Mouse (Mus musculus): Measurements from ENCODE around the gene Prss42. TPM values are rescaled to one million over a fixed set of nuclear protein-coding genes. Genes with fewer than 3 reads are reported as not detected.

Prss42 gene
- polyA plus RNA-seq (2015; fragmentation: Nextera tagmentation; extraction: Ambion mirVana) = not detected in 2 replicates

- H3K4me1 ChIP-seq (replicated peaks; ENCODE audit: control insufficient read depth, insufficient read depth, low read length) = no peaks in the 10 kb centered on the region
- H3K27ac ChIP-seq (ENCODE audit: low read length) = no peak within 1 kb of the TSS
- no peaks in the 10 kb centered on the region for H3K36me3 ChIP-seq (ENCODE audit: control insufficient read depth, insufficient read depth)
- no peaks in the 10 kb centered on the region for H3K9me3 ChIP-seq (ENCODE audit: control insufficient read depth, low read length)
- H3K4me2 ChIP-seq (ENCODE audit: low read length) = no peak within 1 kb of the TSS
- no peak for ATAC-seq
- 92% methylated on average over 14 of the region's 14 CpGs for WGBS
- no peaks in the 10 kb centered on the region for H3K27me3 ChIP-seq (replicated peaks; ENCODE audit: control insufficient read depth, insufficient read depth, low read length)
- H3K9ac ChIP-seq (replicated peaks; ENCODE audit: low read depth, low read length) = no peak within 1 kb of the TSS
- no peak within 1 kb of the TSS for H3K4me3 ChIP-seq (replicated peaks; ENCODE audit: low read length)
These were observed at the start of gene Prss42 for GRCm38 (mm10) chr9:110797866-110798265. TSS of gene Prss42 (plus strand) at chr9:110798166.

DNA sequence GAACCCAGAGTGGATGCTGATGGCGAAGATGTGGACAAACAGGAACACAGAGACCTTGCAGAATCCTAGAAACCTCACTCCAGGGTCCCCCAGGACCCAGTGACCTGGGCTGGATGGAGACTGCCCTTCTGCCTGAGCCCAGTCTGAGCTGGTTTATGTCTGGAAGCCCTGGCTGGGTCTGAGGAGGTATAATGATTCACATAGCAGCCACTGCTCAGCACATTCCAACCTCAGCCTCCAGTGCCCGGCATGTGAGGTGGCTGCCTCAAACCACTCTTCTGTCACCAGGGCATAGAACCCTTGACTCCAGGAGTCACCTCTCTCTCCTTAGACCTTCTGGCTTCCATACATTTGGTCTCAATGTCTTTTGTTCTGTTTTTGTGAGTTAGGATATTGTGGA lies 49.5 kb upstream of the Prss42 start:
- no peak for ATAC-seq
- no peaks in the 10 kb centered on the region for H3K9me3 ChIP-seq (ENCODE audit: control insufficient read depth, low read length)
- peaks cover 2% of the 10 kb centered on the region; the same call in 1 of the 2 replicates for H3K4me1 ChIP-seq (replicated peaks; ENCODE audit: control insufficient read depth, insufficient read depth, low read length)
- 64% methylated on average over 2 of the region's 2 CpGs for WGBS
- H3K27ac ChIP-seq (ENCODE audit: low read length) = no peak overlapping the region
- peaks cover 19% of the 10 kb centered on the region for H3K27me3 ChIP-seq (replicated peaks; ENCODE audit: control insufficient read depth, insufficient read depth, low read length)
- H3K4me2 ChIP-seq (ENCODE audit: low read length) = no peak overlapping the region
- no peak overlapping the region for H3K4me3 ChIP-seq (replicated peaks; ENCODE audit: low read length)
- no peak overlapping the region for H3K9ac ChIP-seq (replicated peaks; ENCODE audit: low read depth, low read length)
- H3K36me3 ChIP-seq (ENCODE audit: control insufficient read depth, insufficient read depth) = no peaks in the 10 kb centered on the region

DNA sequence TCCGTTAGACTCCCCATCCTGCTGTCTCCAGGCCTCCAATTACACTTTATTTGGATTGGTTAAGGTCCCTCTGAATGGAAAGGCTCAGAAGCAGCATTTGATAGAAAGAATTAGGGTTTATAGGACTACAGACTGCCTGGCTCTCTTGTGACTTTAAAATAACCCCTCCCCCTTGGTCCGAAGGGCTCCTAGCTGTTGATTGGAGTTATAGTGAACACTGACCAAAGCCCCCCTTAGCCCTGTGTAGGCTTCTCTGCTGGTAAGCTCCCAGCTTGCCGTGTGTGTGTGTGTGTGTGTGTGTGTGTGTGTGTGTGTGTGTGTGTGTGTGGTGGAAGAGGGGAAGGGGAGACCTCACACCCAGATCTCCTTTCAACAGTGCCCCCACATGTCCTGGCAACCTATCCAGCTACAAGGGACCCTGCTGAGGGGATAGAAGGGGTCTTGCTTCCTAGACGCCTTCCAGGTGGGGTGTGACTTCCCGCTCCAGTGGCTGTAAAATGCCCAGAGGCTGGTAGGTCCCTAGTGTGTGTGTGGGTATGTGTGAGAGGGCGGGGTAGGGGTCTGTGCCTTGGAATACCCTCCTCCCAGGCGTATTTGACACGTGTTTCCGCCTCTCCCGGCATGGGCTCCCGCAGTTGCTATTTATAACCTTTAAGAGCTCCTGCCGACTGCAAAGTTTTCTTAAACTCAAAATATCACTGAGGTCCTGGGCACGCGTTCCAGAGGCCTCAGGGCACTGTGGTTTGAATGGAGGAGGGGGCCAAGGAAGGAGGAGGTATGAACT lies 47.4 kb upstream of the Prss42 start:
- WGBS = 50% methylated on average over 14 of the region's 14 CpGs
- ATAC-seq = no peak

DNA sequence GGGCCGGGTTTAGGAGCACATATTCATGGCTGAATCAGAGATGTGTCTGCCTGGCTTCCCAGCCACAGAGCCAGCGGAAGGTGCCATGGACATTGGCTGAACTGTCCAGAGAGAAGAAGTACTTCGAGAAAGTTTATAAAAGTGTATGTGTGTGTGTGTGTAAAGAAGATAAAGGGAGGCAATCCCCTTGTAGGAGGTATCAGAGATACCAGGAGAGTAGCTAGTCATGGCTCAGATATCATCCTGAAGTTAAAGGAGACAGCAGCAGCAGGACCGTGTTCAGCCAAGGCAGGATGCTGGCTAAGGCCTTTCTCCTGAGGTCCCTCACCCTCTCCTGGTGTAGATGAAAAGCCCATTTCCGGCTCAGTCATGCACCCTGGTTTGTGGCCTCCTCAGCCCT lies 46.6 kb upstream of the Prss42 start:
- ATAC-seq = no peak
- WGBS = 92% methylated on average over 5 of the region's 5 CpGs
- no peak overlapping the region for H3K27ac ChIP-seq (ENCODE audit: low read length)
- no peak overlapping the region for H3K4me2 ChIP-seq (ENCODE audit: low read length)
- no peaks in the 10 kb centered on the region for H3K27me3 ChIP-seq (replicated peaks; ENCODE audit: control insufficient read depth, insufficient read depth, low read length)
- no peak overlapping the region for H3K9ac ChIP-seq (replicated peaks; ENCODE audit: low read depth, low read length)
- no peak overlapping the region for H3K4me3 ChIP-seq (replicated peaks; ENCODE audit: low read length)
- H3K4me1 ChIP-seq (replicated peaks; ENCODE audit: control insufficient read depth, insufficient read depth, low read length) = no peaks in the 10 kb centered on the region
- H3K36me3 ChIP-seq (ENCODE audit: control insufficient read depth, insufficient read depth) = no peaks in the 10 kb centered on the region
- no peaks in the 10 kb centered on the region for H3K9me3 ChIP-seq (ENCODE audit: control insufficient read depth, low read length)

More for the DNA sequence above, 47.4 kb upstream of the Prss42 start:
- no peak overlapping the region for H3K4me2 ChIP-seq (ENCODE audit: low read length)
- 0 out of 2 replicates have a peak, but pooled peaks cover 2% of the 10 kb centered on the region for H3K27me3 ChIP-seq (replicated peaks; ENCODE audit: control insufficient read depth, insufficient read depth, low read length)
- H3K9ac ChIP-seq (replicated peaks; ENCODE audit: low read depth, low read length) = no peak overlapping the region
- H3K36me3 ChIP-seq (ENCODE audit: control insufficient read depth, insufficient read depth) = no peaks in the 10 kb centered on the region
- H3K4me3 ChIP-seq (replicated peaks; ENCODE audit: low read length) = no peak overlapping the region
- no peaks in the 10 kb centered on the region for H3K9me3 ChIP-seq (ENCODE audit: control insufficient read depth, low read length)
- H3K27ac ChIP-seq (ENCODE audit: low read length) = no peak overlapping the region
- H3K4me1 ChIP-seq (replicated peaks; ENCODE audit: control insufficient read depth, insufficient read depth, low read length) = no peaks in the 10 kb centered on the region

DNA sequence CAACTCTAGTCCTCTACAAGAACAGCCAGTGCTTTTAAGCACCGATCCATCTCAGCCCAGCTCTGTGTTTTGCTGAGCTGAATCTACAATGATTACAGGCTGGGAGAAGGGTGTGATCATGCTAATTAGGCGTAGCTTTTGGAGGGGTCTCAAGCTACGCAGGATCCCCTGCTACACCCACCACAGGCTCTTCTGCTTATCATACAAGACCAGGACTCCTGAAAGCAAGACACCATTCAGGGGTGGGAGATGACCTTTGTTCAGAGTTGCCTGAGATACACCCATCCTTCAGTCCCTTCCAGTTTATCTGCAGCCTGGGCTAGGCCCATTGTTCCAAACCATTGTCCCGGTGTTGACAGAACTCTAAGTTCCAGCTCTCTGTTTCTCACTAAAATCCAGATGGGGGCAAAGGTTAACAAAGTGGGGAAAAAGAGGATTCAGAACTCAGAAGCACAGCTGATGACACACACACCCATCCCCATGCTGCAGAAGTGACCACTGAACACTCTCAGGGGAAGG lies 45.0 kb upstream of the Prss42 start:
- Histone ChIP-seq H3K4me3 (replicated peaks; ENCODE audit: low read length) (no peak overlapping the region), H3K4me2 (ENCODE audit: low read length) (no peak overlapping the region), H3K27ac (ENCODE audit: low read length) (no peak overlapping the region), H3K27me3 (replicated peaks; ENCODE audit: control insufficient read depth, insufficient read depth, low read length) (no peaks in the 10 kb centered on the region), H3K36me3 (ENCODE audit: control insufficient read depth, insufficient read depth) (no peaks in the 10 kb centered on the region), H3K4me1 (replicated peaks; ENCODE audit: control insufficient read depth, insufficient read depth, low read length) (no peaks in the 10 kb centered on the region), H3K9ac (replicated peaks; ENCODE audit: low read depth, low read length) (no peak overlapping the region), H3K9me3 (ENCODE audit: control insufficient read depth, low read length) (no peaks in the 10 kb centered on the region)
- 80% methylated on average over 4 of the region's 4 CpGs for WGBS
- no peak for ATAC-seq

DNA sequence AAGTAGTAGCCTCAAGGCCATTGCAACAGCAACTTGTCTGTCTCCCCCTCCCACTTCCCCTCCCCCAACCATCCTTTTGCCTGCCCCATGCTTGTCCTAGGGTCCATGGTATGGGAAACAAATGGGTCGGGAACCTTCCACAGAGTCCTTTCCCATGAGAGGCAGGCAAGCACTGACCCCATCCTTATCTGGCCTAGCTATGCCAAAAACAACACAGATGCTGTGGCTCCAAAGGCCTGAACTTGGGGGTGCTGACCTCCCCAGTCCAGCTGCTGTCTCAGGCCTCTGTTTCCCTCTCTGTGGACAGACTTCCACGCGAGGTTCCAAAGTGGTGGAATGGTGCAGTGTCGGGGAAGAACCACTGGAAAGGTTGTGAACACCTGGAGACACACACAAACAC lies 44.2 kb upstream of the Prss42 start:
- WGBS = 84% methylated on average over 4 of the region's 4 CpGs
- no peaks in the 10 kb centered on the region for H3K27me3 ChIP-seq (replicated peaks; ENCODE audit: control insufficient read depth, insufficient read depth, low read length)
- no peak overlapping the region for H3K4me3 ChIP-seq (replicated peaks; ENCODE audit: low read length)
- H3K9me3 ChIP-seq (ENCODE audit: control insufficient read depth, low read length) = no peaks in the 10 kb centered on the region
- no peak for ATAC-seq
- no peaks in the 10 kb centered on the region for H3K4me1 ChIP-seq (replicated peaks; ENCODE audit: control insufficient read depth, insufficient read depth, low read length)
- H3K9ac ChIP-seq (replicated peaks; ENCODE audit: low read depth, low read length) = no peak overlapping the region
- no peak overlapping the region for H3K27ac ChIP-seq (ENCODE audit: low read length)
- H3K4me2 ChIP-seq (ENCODE audit: low read length) = no peak overlapping the region
- no peaks in the 10 kb centered on the region for H3K36me3 ChIP-seq (ENCODE audit: control insufficient read depth, insufficient read depth)

DNA sequence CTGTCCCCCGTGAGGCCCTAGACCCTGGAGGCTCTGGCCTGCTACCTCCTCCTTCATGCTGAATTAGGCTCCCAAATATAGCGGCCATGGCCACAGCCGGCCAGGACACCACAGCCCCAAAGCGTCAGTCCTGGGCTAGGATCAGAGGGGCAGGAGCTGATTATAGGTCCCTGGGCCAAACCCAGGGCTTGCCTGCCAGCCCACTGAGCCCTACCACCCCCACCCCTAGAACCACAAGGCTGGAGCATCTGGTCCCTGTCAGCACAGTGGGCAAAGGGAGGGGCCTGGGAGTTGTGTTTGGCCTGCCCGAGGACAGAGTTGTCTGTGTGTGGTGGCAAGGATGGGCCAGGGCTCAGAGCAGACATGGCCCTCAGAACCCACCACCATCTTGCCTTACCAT lies 40.1 kb upstream of the Prss42 start:
- WGBS = 81% methylated on average over 5 of the region's 5 CpGs
- Histone ChIP-seq H3K4me3 (replicated peaks; ENCODE audit: low read length) (no peak overlapping the region), H3K4me1 (replicated peaks; ENCODE audit: control insufficient read depth, insufficient read depth, low read length) (no peaks in the 10 kb centered on the region), H3K9ac (replicated peaks; ENCODE audit: low read depth, low read length) (no peak overlapping the region), H3K27ac (ENCODE audit: low read length) (no peak overlapping the region), H3K9me3 (ENCODE audit: control insufficient read depth, low read length) (no peaks in the 10 kb centered on the region), H3K4me2 (ENCODE audit: low read length) (no peak overlapping the region), H3K36me3 (ENCODE audit: control insufficient read depth, insufficient read depth) (no peaks in the 10 kb centered on the region), H3K27me3 (replicated peaks; ENCODE audit: control insufficient read depth, insufficient read depth, low read length) (no peaks in the 10 kb centered on the region)
- no peak for ATAC-seq

DNA sequence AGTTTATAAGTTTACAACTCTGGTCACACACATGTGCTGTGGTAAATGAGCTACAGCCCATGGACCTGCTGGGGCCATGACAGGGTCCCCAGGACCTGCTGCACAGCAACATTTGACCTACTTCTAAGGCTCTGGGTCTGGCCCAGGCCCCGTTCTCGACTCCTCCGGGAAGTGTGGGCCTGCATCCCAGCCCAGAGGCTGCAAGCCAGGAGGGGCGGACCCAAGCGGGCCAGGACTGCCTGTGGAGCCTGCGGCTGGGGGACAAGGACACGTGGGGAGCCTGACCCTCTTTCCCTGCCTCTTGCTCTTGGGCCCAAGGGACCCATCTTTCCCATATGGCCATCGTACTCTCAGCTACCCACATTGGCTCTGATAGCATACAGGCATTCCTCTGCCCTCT lies 39.4 kb upstream of the Prss42 start:
- no peak overlapping the region for H3K4me2 ChIP-seq (ENCODE audit: low read length)
- ATAC-seq = no peak
- no peaks in the 10 kb centered on the region for H3K9me3 ChIP-seq (ENCODE audit: control insufficient read depth, low read length)
- H3K27me3 ChIP-seq (replicated peaks; ENCODE audit: control insufficient read depth, insufficient read depth, low read length) = no peaks in the 10 kb centered on the region
- H3K36me3 ChIP-seq (ENCODE audit: control insufficient read depth, insufficient read depth) = no peaks in the 10 kb centered on the region
- H3K4me3 ChIP-seq (replicated peaks; ENCODE audit: low read length) = no peak overlapping the region
- no peaks in the 10 kb centered on the region for H3K4me1 ChIP-seq (replicated peaks; ENCODE audit: control insufficient read depth, insufficient read depth, low read length)
- H3K27ac ChIP-seq (ENCODE audit: low read length) = no peak overlapping the region
- H3K9ac ChIP-seq (replicated peaks; ENCODE audit: low read depth, low read length) = no peak overlapping the region
- 72% methylated on average over 8 of the region's 8 CpGs for WGBS

DNA sequence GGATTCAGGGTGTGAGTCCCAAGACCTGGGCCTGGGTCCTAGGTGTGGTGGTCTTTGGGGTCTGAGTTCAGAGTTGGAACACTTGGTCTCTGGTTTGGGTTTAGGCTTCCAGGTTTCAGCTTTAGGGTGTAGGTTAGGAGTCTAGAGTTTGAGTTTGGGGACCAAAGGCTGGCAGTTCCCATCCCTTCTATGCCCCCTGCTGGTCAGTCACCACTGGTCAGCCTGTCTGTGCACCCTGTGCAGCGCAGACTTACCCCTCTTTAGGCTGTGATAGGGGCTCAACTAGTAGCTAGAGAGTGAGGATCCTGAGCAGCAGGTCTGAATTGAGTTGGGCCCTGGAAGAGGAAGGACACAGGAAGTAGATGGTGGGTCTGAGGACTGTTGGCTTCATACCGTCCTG lies 38.7 kb upstream of the Prss42 start:
- H3K4me3 ChIP-seq (replicated peaks; ENCODE audit: low read length) = no peak overlapping the region
- no peak overlapping the region for H3K4me2 ChIP-seq (ENCODE audit: low read length)
- no peak for ATAC-seq
- no peaks in the 10 kb centered on the region for H3K4me1 ChIP-seq (replicated peaks; ENCODE audit: control insufficient read depth, insufficient read depth, low read length)
- no peaks in the 10 kb centered on the region for H3K9me3 ChIP-seq (ENCODE audit: control insufficient read depth, low read length)
- no peaks in the 10 kb centered on the region for H3K36me3 ChIP-seq (ENCODE audit: control insufficient read depth, insufficient read depth)
- WGBS = 54% methylated on average over 2 of the region's 2 CpGs
- no peak overlapping the region for H3K9ac ChIP-seq (replicated peaks; ENCODE audit: low read depth, low read length)
- H3K27me3 ChIP-seq (replicated peaks; ENCODE audit: control insufficient read depth, insufficient read depth, low read length) = no peaks in the 10 kb centered on the region
- no peak overlapping the region for H3K27ac ChIP-seq (ENCODE audit: low read length)

Measured in forebrain, embryonic 16.5 days (tissue).